ENCODE assay signal across 16 mouse cellular contexts in the genomic region with DNA sequence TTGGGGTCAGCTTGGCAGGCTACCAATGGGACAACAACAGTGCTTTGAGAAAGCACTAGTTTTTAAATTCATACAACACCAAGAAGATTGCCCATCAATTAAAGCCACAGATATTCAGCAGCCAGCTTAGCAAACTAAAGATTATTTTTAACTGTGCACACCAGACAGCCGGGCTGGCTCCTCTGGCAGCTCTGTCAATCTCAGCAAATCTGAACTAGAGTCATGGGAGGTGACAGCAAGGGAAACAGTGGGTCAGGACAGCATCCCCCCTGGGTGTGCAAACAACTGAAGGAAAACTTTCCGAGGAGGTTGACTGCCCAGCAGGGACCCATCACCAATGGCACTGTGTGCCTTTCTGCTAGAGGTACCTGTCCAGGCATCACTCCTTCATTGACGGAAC.
"Had no signal": no experiment of that assay in that cellular context is flagged by ENCODE, and none has a peak within 500 bp of the region (broad histone marks: within the 10 kb centered on the region; RNA-seq: fewer than 3 reads in every experiment).

No protein-coding gene starts in this region.

- H3K9ac ChIP-seq: limb, embryonic 15.5 days; liver, embryonic 12.5 days; lung, embryonic 15.5 days; neural tube, embryonic 12.5 days; stomach, embryonic 15.5 days had no signal

- ATAC-seq: liver, embryonic 12.5 days had no signal

- H3K27me3 ChIP-seq: limb, embryonic 15.5 days; liver, embryonic 12.5 days; lung, embryonic 15.5 days; neural tube, embryonic 12.5 days; stomach, embryonic 15.5 days had no signal

- H3K4me3 ChIP-seq: limb, embryonic 15.5 days; liver, embryonic 12.5 days; lung, embryonic 15.5 days; neural tube, embryonic 12.5 days; stomach, embryonic 15.5 days had no signal

- H3K4me2 ChIP-seq: limb, embryonic 15.5 days; liver, embryonic 12.5 days; lung, embryonic 15.5 days; neural tube, embryonic 12.5 days; stomach, embryonic 15.5 days had no signal

- H3K9me3 ChIP-seq: limb, embryonic 15.5 days; liver, embryonic 12.5 days; lung, embryonic 15.5 days; neural tube, embryonic 12.5 days; stomach, embryonic 15.5 days had no signal

- DNase-seq: kidney, adult 11 months; kidney, adult 9 months; kidney, postnatal 36 days; layer of hippocampus, adult 9-11 months; layer of hippocampus, postnatal 36 days; retina, postnatal 1 day; right cerebral cortex, postnatal 4 days; spleen, adult 18-20 months; thymus, adult 2 months; thymus, postnatal 25 days had no signal

- H3K4me1 ChIP-seq: limb, embryonic 15.5 days; liver, embryonic 12.5 days; lung, embryonic 15.5 days; neural tube, embryonic 12.5 days; stomach, embryonic 15.5 days had no signal

- H3K27ac ChIP-seq: kidney, postnatal 0 days; limb, embryonic 15.5 days; liver, embryonic 12.5 days; lung, embryonic 15.5 days; neural tube, embryonic 12.5 days; stomach, embryonic 15.5 days had no signal

- H3K36me3 ChIP-seq: limb, embryonic 15.5 days; liver, embryonic 12.5 days; lung, embryonic 15.5 days; neural tube, embryonic 12.5 days; stomach, embryonic 15.5 days had no signal
